Mouse (Mus musculus): Measurements from ENCODE around the gene Ift88. TPM values are rescaled to one million over a fixed set of nuclear protein-coding genes. Genes with fewer than 3 reads are reported as not detected.

Gene Ift88
- polyA plus RNA-seq, 1 experiment from 2014 or later = 5.4 TPM

DNA sequence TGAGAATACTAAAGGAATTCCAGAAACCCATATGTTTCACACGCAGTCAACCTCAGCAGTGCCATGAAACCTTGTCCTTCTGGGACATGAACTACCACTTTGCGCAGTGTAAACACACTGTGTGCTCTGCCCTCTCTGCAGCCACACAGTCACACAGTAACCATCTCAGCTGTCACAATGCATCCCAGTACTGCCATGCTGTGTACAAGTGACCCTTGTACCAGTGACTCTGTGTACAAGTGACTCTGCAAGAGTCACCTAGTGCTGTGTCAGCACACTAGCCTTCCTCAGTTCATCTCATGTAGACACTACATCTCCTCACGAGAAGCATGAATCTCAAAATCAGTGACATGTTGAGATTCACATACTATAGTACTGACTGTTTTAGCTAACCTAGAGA, 108.7 kb downstream of the Ift88 start:
- Histone ChIP-seq H3K9ac (ENCODE audit: low read depth, low read length) (no peak overlapping the region), H3K4me3 (ENCODE audit: low read depth, low read length) (no peak overlapping the region), H3K27me3 (replicated peaks; ENCODE audit: control insufficient read depth, insufficient read depth, low read length) (peaks cover 15% of the 10 kb centered on the region), H3K4me1 (replicated peaks; ENCODE audit: control insufficient read depth, insufficient read depth, low read length) (peaks cover 8% of the 10 kb centered on the region), H3K4me2 (no peak overlapping the region), H3K9me3 (ENCODE audit: control insufficient read depth, low read length) (no peaks in the 10 kb centered on the region), H3K27ac (ENCODE audit: low read depth, low read length) (no peak overlapping the region), H3K36me3 (ENCODE audit: control insufficient read depth, insufficient read depth, low read length) (no peaks in the 10 kb centered on the region)
- DNase-seq (ENCODE audit: low spot score) (no peak), ATAC-seq (replicated peaks; ENCODE audit: low FRiP score) (no peak)
- WGBS = 85% methylated on average over 3 of the region's 3 CpGs

DNA sequence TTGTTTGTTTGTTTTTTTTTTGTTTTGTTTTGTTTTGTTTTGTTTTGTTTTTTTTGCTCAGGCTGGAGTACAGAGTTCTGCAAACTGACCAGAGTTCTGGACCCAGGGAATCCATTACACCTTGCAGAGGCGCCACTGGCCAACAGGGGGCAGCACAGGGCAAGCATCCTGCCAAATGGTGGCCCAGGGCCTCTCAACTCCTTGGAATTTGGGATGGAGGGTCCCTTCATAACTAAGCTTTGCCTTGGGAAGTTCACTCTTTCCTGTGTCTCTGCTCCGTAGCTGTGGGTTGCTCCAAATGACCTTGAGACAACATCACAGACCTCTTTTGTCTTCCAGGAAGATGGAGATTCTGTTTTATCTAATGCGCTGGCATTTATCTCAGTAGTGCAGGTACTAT, 109.4 kb downstream of the Ift88 start:
- H3K27ac ChIP-seq (ENCODE audit: low read depth, low read length) = no peak overlapping the region
- 34% methylated on average over 3 of the region's 3 CpGs for WGBS
- no peak overlapping the region for H3K9ac ChIP-seq (ENCODE audit: low read depth, low read length)
- H3K27me3 ChIP-seq (replicated peaks; ENCODE audit: control insufficient read depth, insufficient read depth, low read length) = peaks cover 15% of the 10 kb centered on the region
- DNase-seq (ENCODE audit: low spot score) = no peak
- no peak overlapping the region for H3K4me3 ChIP-seq (ENCODE audit: low read depth, low read length)
- H3K4me1 ChIP-seq (replicated peaks; ENCODE audit: control insufficient read depth, insufficient read depth, low read length) = peaks cover 10% of the 10 kb centered on the region
- H3K9me3 ChIP-seq (ENCODE audit: control insufficient read depth, low read length) = no peaks in the 10 kb centered on the region
- H3K4me2 ChIP-seq = no peak overlapping the region
- ATAC-seq (replicated peaks; ENCODE audit: low FRiP score) = no peak
- H3K36me3 ChIP-seq (ENCODE audit: control insufficient read depth, insufficient read depth, low read length) = no peaks in the 10 kb centered on the region

DNA sequence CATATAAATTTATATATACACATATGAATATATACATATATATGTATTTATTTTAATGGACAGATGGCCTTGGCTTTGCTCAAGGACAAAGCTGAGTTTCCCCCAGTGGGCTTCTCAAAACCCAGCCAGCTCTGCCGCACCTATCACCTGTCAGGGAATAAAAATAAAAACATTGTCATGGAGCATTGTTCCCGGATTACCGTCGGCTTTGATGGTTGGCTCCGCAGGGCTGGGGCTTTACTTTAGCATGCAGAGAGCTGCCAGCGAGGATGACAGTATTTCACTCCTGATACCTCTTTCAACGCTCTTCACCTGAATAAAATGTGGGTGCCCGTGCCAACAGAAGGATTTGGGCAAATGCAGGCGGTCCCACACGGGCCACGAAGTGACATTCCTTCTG, 110.0 kb downstream of the Ift88 start:
- Histone ChIP-seq H3K27me3 (replicated peaks; ENCODE audit: control insufficient read depth, insufficient read depth, low read length) (peaks cover 15% of the 10 kb centered on the region), H3K9ac (ENCODE audit: low read depth, low read length) (no peak overlapping the region), H3K27ac (ENCODE audit: low read depth, low read length) (no peak overlapping the region), H3K4me1 (replicated peaks; ENCODE audit: control insufficient read depth, insufficient read depth, low read length) (peaks cover 10% of the 10 kb centered on the region), H3K4me3 (ENCODE audit: low read depth, low read length) (no peak overlapping the region), H3K4me2 (no peak overlapping the region), H3K36me3 (ENCODE audit: control insufficient read depth, insufficient read depth, low read length) (no peaks in the 10 kb centered on the region), H3K9me3 (ENCODE audit: control insufficient read depth, low read length) (no peaks in the 10 kb centered on the region)
- 35% methylated on average over 11 of the region's 11 CpGs for WGBS
- DNase-seq (ENCODE audit: low spot score) = no peak
- ATAC-seq (replicated peaks; ENCODE audit: low FRiP score) = no peak

DNA sequence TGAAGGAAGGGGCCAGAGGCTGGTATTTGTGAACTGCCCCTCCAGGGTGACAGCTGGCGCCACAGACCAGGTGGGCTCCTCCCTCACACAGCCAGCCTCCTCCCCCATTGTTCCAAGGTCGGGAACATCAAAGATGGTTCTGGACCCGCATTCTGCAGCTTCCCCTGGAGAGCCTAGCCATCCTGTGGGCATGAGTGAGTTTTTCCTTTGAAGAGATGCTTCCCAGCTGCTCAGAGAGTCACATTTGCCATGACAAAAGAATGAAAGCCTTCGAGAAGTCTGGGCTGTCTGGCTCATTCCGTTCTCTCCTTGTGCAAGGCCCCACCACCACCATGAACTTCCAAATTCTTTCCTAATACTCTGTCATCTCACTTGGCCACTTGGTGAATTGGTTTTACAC, 110.5 kb downstream of the Ift88 start:
- H3K9ac ChIP-seq (ENCODE audit: low read depth, low read length) = no peak overlapping the region
- H3K4me3 ChIP-seq (ENCODE audit: low read depth, low read length) = no peak overlapping the region
- DNase-seq (ENCODE audit: low spot score) (no peak), ATAC-seq (replicated peaks; ENCODE audit: low FRiP score) (no peak)
- H3K4me2 ChIP-seq = no peak overlapping the region
- peaks cover 15% of the 10 kb centered on the region for H3K27me3 ChIP-seq (replicated peaks; ENCODE audit: control insufficient read depth, insufficient read depth, low read length)
- no peaks in the 10 kb centered on the region for H3K36me3 ChIP-seq (ENCODE audit: control insufficient read depth, insufficient read depth, low read length)
- no peaks in the 10 kb centered on the region for H3K9me3 ChIP-seq (ENCODE audit: control insufficient read depth, low read length)
- peaks cover 8% of the 10 kb centered on the region for H3K4me1 ChIP-seq (replicated peaks; ENCODE audit: control insufficient read depth, insufficient read depth, low read length)
- 34% methylated on average over 5 of the region's 5 CpGs for WGBS
- no peak overlapping the region for H3K27ac ChIP-seq (ENCODE audit: low read depth, low read length)

DNA sequence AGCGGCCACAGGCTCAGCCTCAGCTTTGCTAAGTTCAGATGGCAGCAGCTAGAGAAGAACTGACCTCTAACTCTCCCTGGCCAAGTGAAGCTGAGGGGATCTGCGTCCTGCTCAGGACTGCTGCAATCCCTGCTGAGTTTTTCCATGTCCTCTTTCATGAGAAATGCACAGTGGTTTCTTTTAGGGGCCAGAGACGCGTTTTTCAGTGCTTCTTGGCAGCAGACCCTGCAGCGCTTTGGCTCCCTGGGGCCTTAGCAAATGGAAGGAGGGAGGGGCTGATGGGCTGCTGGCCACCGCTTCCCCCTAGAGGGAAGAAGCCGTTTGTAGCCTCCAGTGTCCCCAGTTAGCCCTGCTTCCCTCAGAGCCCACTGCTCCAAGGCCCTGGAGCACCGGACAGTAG, 111.1 kb downstream of the Ift88 start:
- 25% methylated on average over 8 of the region's 8 CpGs for WGBS
- Histone ChIP-seq H3K36me3 (ENCODE audit: control insufficient read depth, insufficient read depth, low read length) (no peaks in the 10 kb centered on the region), H3K27me3 (replicated peaks; ENCODE audit: control insufficient read depth, insufficient read depth, low read length) (peaks cover 15% of the 10 kb centered on the region), H3K27ac (ENCODE audit: low read depth, low read length) (no peak overlapping the region), H3K9ac (ENCODE audit: low read depth, low read length) (no peak overlapping the region), H3K4me3 (ENCODE audit: low read depth, low read length) (no peak overlapping the region), H3K4me2 (no peak overlapping the region), H3K9me3 (ENCODE audit: control insufficient read depth, low read length) (no peaks in the 10 kb centered on the region), H3K4me1 (replicated peaks; ENCODE audit: control insufficient read depth, insufficient read depth, low read length) (peaks cover 2% of the 10 kb centered on the region)
- no peak for DNase-seq (ENCODE audit: low spot score)
- no peak for ATAC-seq (replicated peaks; ENCODE audit: low FRiP score)

DNA sequence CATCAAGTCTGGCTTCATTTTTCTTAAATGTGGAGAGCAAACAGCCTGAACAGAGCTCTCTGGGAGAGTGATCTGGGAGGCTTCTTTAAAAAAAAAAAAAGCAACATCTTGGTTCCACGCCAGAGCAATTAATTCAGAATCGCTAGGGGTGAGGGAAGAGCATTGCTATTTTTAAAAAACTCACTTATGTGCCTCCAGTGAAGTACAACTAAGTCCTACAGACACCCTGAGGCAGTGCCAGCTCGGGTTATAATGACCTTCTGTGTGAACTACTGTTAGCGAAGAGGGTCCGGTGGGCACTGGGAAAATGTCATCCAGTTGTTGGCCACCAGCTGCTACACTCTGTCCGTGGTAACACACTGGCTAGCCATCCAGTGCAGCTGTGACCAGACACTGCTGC, 111.8 kb downstream of the Ift88 start:
- no peak overlapping the region for H3K4me2 ChIP-seq
- H3K4me3 ChIP-seq (ENCODE audit: low read depth, low read length) = no peak overlapping the region
- no peak for ATAC-seq (replicated peaks; ENCODE audit: low FRiP score)
- no peaks in the 10 kb centered on the region for H3K36me3 ChIP-seq (ENCODE audit: control insufficient read depth, insufficient read depth, low read length)
- DNase-seq (ENCODE audit: low spot score) = no peak
- 81% methylated on average over 6 of the region's 6 CpGs for WGBS
- H3K4me1 ChIP-seq (replicated peaks; ENCODE audit: control insufficient read depth, insufficient read depth, low read length) = peaks cover 2% of the 10 kb centered on the region
- H3K27ac ChIP-seq (ENCODE audit: low read depth, low read length) = no peak overlapping the region
- no peaks in the 10 kb centered on the region for H3K9me3 ChIP-seq (ENCODE audit: control insufficient read depth, low read length)
- H3K9ac ChIP-seq (ENCODE audit: low read depth, low read length) = no peak overlapping the region
- H3K27me3 ChIP-seq (replicated peaks; ENCODE audit: control insufficient read depth, insufficient read depth, low read length) = peaks cover 15% of the 10 kb centered on the region

DNA sequence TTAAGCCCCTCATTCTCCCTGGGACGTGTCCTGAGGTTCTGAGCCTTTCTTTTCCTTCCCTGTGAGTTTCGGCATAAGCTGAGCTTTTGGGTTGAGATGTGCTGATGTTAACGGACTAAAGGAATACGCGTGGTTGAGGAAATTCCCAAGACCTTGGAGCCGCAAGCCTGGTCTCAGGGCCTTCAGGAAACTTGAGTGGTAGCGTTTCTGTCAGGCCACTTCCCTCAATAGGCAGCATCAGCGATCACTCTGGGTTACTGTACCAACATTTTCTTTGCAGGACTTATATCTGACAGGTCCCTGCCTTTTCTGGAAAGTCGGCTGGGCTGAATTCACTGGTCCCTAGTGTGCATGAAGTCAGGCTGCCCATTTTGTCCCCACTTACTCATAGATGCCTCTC, 113.0 kb downstream of the Ift88 start:
- no peak overlapping the region for H3K27ac ChIP-seq (ENCODE audit: low read depth, low read length)
- no peak overlapping the region for H3K4me2 ChIP-seq
- 56% methylated on average over 9 of the region's 9 CpGs for WGBS
- no peak overlapping the region for H3K9ac ChIP-seq (ENCODE audit: low read depth, low read length)
- DNase-seq (ENCODE audit: low spot score) (no peak), ATAC-seq (replicated peaks; ENCODE audit: low FRiP score) (no peak)
- no peaks in the 10 kb centered on the region for H3K36me3 ChIP-seq (ENCODE audit: control insufficient read depth, insufficient read depth, low read length)
- H3K27me3 ChIP-seq (replicated peaks; ENCODE audit: control insufficient read depth, insufficient read depth, low read length) = peaks cover 15% of the 10 kb centered on the region
- peaks cover 2% of the 10 kb centered on the region for H3K4me1 ChIP-seq (replicated peaks; ENCODE audit: control insufficient read depth, insufficient read depth, low read length)
- H3K9me3 ChIP-seq (ENCODE audit: control insufficient read depth, low read length) = no peaks in the 10 kb centered on the region
- H3K4me3 ChIP-seq (ENCODE audit: low read depth, low read length) = no peak overlapping the region

DNA sequence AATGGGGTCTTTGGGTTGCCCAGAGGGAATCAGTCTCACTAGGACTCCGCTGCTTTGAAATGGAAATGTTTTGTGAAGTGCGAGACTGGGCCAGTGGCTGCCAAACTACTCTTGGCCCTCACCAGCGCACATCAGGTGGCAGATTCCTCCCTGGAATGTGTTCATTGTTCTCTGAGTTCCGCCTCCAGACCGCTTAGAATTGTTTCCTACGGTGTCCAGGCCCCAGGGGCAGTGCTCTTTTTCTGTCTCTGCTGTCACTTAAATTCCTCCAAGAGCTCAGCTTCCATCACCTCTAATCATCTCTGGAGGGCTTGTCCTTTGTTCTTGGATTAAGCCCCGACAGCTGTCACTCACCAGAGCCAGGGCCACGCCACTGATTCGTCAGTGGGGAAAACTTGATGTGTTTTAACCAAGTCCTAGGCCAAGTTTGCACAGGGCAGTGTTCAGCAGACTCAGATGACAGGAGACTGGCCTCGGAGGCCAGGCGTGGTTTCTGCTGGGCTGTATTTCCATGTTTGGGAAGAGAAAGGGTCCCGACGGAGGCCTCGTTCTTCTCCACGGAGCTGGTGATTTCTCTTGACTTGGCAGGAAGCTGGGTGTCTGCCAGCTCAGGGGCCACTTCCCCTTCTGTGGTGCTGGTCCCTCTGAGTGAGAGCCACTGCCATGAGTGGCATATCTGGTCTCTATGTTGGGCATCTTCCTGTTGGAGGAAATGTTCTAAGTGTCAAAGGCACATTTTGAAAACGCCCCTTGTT, 113.6 kb downstream of the Ift88 start:
- H3K9me3 ChIP-seq (ENCODE audit: control insufficient read depth, low read length) = no peaks in the 10 kb centered on the region
- no peak for DNase-seq (ENCODE audit: low spot score)
- ATAC-seq (replicated peaks; ENCODE audit: low FRiP score) = no peak
- H3K4me1 ChIP-seq (replicated peaks; ENCODE audit: control insufficient read depth, insufficient read depth, low read length) = peaks cover 5% of the 10 kb centered on the region
- H3K9ac ChIP-seq (ENCODE audit: low read depth, low read length) = peak overlapping the region; percentile 20; the same call in 1 of the 2 replicates
- WGBS = 24% methylated on average over 16 of the region's 16 CpGs
- peak overlapping the region; percentile 33 for H3K4me2 ChIP-seq
- no peaks in the 10 kb centered on the region for H3K36me3 ChIP-seq (ENCODE audit: control insufficient read depth, insufficient read depth, low read length)
- peaks cover 15% of the 10 kb centered on the region for H3K27me3 ChIP-seq (replicated peaks; ENCODE audit: control insufficient read depth, insufficient read depth, low read length)
- no peak overlapping the region for H3K4me3 ChIP-seq (ENCODE audit: low read depth, low read length)
- H3K27ac ChIP-seq (ENCODE audit: low read depth, low read length) = no peak overlapping the region

DNA sequence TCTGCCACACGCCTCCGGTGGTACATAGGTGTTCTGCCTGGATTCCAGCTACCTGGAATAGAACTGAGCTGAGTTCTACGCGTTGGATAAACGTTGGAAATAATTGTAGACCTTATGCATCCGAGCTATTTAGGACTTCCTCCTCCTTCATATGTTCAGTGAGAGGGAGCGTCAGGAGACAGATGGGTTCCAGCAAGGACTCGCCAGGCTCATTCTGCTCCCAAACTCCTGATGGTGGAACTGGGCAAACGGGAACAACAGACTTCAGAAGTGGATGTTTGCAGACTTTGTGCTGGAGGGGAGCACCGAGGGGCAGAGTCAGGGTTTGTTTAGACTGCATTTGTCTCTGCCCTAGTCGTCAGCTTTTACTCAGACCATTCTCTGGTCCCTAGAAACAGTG, 116.8 kb downstream of the Ift88 start:
- Histone ChIP-seq H3K27ac (ENCODE audit: low read depth, low read length) (no peak overlapping the region), H3K9ac (ENCODE audit: low read depth, low read length) (no peak overlapping the region), H3K27me3 (replicated peaks; ENCODE audit: control insufficient read depth, insufficient read depth, low read length) (no peaks in the 10 kb centered on the region; the same call in 1 of the 2 replicates), H3K4me2 (no peak overlapping the region), H3K4me1 (replicated peaks; ENCODE audit: control insufficient read depth, insufficient read depth, low read length) (peaks cover 9% of the 10 kb centered on the region), H3K9me3 (ENCODE audit: control insufficient read depth, low read length) (no peaks in the 10 kb centered on the region), H3K36me3 (ENCODE audit: control insufficient read depth, insufficient read depth, low read length) (no peaks in the 10 kb centered on the region), H3K4me3 (ENCODE audit: low read depth, low read length) (no peak overlapping the region)
- no peak for DNase-seq (ENCODE audit: low spot score)
- 78% methylated on average over 11 of the region's 11 CpGs for WGBS
- ATAC-seq (replicated peaks; ENCODE audit: low FRiP score) = no peak
